In genomic region chr15:10952760-10953305, GRCm38 (mm10) we compare ENCODE assay signal across 14 mouse cellular contexts. TPM values are rescaled to one million over a fixed set of nuclear protein-coding genes. Genes with fewer than 3 reads are reported as not detected.
DNase-seq lines count a peak whose midpoint lies in the region; ATAC-seq and TF ChIP-seq lines count a peak whose summit lies in the region.
"Had no signal": no experiment of that assay in that cellular context is flagged by ENCODE, and none has a peak within 500 bp of the region (broad histone marks: within the 10 kb centered on the region; RNA-seq: fewer than 3 reads in every experiment).

No protein-coding gene starts in this region.

- H3K9ac ChIP-seq in midbrain, postnatal 0 days (replicated peaks; ENCODE audit: low read length, poor library complexity, severe bottlenecking), result no peak overlapping the region

- H3K4me2 ChIP-seq in midbrain, postnatal 0 days (ENCODE audit: low read depth, low read length, poor library complexity, severe bottlenecking), result no peak overlapping the region

- H3K4me3 ChIP-seq in midbrain, postnatal 0 days (ENCODE audit: low read depth, low read length), result no peak overlapping the region
- H3K4me3 ChIP-seq in layer of hippocampus, adult 2 months, result no peak overlapping the region

- no peaks in the 10 kb centered on the region for H3K27me3 ChIP-seq in midbrain, postnatal 0 days (ENCODE audit: insufficient read depth, low read length)

- H3K36me3 ChIP-seq in midbrain, postnatal 0 days (ENCODE audit: insufficient read depth, low read length), result no peaks in the 10 kb centered on the region

- H3K9me3 ChIP-seq in midbrain, postnatal 0 days (ENCODE audit: low read length), result no peaks in the 10 kb centered on the region

- WGBS in midbrain, postnatal 0 days, result 37% methylated on average over 4 of the region's 4 CpGs

- ATAC-seq in midbrain, postnatal 0 days (ENCODE audit: low FRiP score), result no peak
- no peak for ATAC-seq in megakaryocyte-erythroid progenitor cell, adult 5-6 weeks (replicated peaks; ENCODE audit: low FRiP score, low TSS enrichment, poor library complexity, severe bottlenecking)

- TF ChIP-seq CTCF in midbrain, postnatal 0 days (IDR thresholded peaks at IDR 0.05), result no peak
- no peak for TF ChIP-seq CTCF in layer of hippocampus, adult 2 months (conservative IDR thresholded peaks at IDR 0.05)

- H3K27ac ChIP-seq in midbrain, postnatal 0 days (ENCODE audit: low read depth, low read length), result no peak overlapping the region
- H3K27ac ChIP-seq in layer of hippocampus, adult 2 months, result no peak overlapping the region

- peak; percentile 11 for DNase-seq in embryo, embryonic 10 days (ENCODE audit: low spot score)
- no peak for DNase-seq in embryo, embryonic 9.5 days (ENCODE audit: extremely low spot score)
- DNase-seq in adipocyte (ENCODE audit: low spot score), result peak; percentile 59
- DNase-seq in kidney, adult 8-10 months, result peak; percentile 47 to 53
- DNase-seq in midbrain, postnatal 0 days (ENCODE audit: low spot score), result peak; percentile 24
- DNase-seq in MN1 (ENCODE audit: low spot score), result no peak
- no peak for DNase-seq in layer of hippocampus, adult 2 months (ENCODE audit: low spot score in 2 of 2)
- DNase-seq: cerebellum, adult 9-10 months; lung, adult 2 months; thymus, postnatal 25 days had no signal

- no peaks in the 10 kb centered on the region for H3K4me1 ChIP-seq in midbrain, postnatal 0 days (ENCODE audit: insufficient read depth, low read length)

RNA-seq across cellular contexts. Expression of gene C1qtnf3, which starts 0.7 kb away (rescaled TPM):
- 0.52 and 0.55 TPM in 2 replicates for total RNA-seq in midbrain, postnatal 0 days (2014; rRNA removed)
- polyA plus RNA-seq in midbrain, postnatal 0 days (2015; fragmentation: Nextera tagmentation; extraction: Ambion mirVana), result 0.69 and 0.75 TPM in 2 replicates
- total RNA-seq in megakaryocyte-erythroid progenitor cell, adult 5-6 weeks (2014; fragmentation: Nextera tagmentation), result not detected in 2 replicates
- not detected in 2 replicates for total RNA-seq in megakaryocyte-erythroid progenitor cell, adult 5-6 weeks (2017)
- not detected for total RNA-seq in layer of hippocampus, adult 2 months (2021)
- total RNA-seq: hematopoietic stem cell, adult 5-6 weeks; MEL had no signal

RNA-seq across cellular contexts. Expression of gene Amacr, which starts 28.7 kb away (rescaled TPM):
- total RNA-seq in midbrain, postnatal 0 days (2014; rRNA removed), result 5.2 and 6.3 TPM in 2 replicates
- polyA plus RNA-seq in midbrain, postnatal 0 days (2015; fragmentation: Nextera tagmentation; extraction: Ambion mirVana), result 9.8 and 11.1 TPM in 2 replicates
- total RNA-seq in megakaryocyte-erythroid progenitor cell, adult 5-6 weeks (2014; fragmentation: Nextera tagmentation), result 2.6 and 8.6 TPM in 2 replicates
- total RNA-seq in megakaryocyte-erythroid progenitor cell, adult 5-6 weeks (2017), result 9.3 and 18.4 TPM in 2 replicates
- total RNA-seq in layer of hippocampus, adult 2 months (2021), result 10 to 100 TPM; 11.1 to 12.0 TPM
- total RNA-seq: MEL had no signal

RNA-seq across cellular contexts. Expression of gene Slc45a2, which starts 47.7 kb away (rescaled TPM):
- not detected in 2 replicates for total RNA-seq in midbrain, postnatal 0 days (2014; rRNA removed)
- polyA plus RNA-seq in midbrain, postnatal 0 days (2015; fragmentation: Nextera tagmentation; extraction: Ambion mirVana), result 0.05 TPM in 1 of 2 replicates, not detected in the other
- not detected in 2 replicates for total RNA-seq in megakaryocyte-erythroid progenitor cell, adult 5-6 weeks (2014; fragmentation: Nextera tagmentation)
- total RNA-seq in megakaryocyte-erythroid progenitor cell, adult 5-6 weeks (2017), result not detected in 2 replicates
- not detected for total RNA-seq in layer of hippocampus, adult 2 months (2021)
- total RNA-seq: adrenal gland, postnatal 36 days; hematopoietic stem cell, adult 5-6 weeks; MEL had no signal
- polyA plus RNA-seq: lung, adult 2 months had no signal

Comparison
In these comparisons a context has a peak if more than half of its experiments do, and no peak if none do; other contexts are left out.
1. DNase-seq: peak in embryo, embryonic 10 days (single experiment), adipocyte (single experiment), kidney, adult 8-10 months (2 of 2) and midbrain, postnatal 0 days (single experiment); none in embryo, embryonic 9.5 days (single experiment), MN1 (single experiment) and layer of hippocampus, adult 2 months (0 of 2).